Mouse (Mus musculus) layer of hippocampus, postnatal 14 days (tissue): ENCODE results near the gene Tbc1d2. TPM values are rescaled to one million over a fixed set of nuclear protein-coding genes. Genes with fewer than 3 reads are reported as not detected.
"Not testable (repeated sequence)": the region's sequence is repeated elsewhere in the genome, so short reads cannot be mapped to it uniquely, and the experiment has no call there.

ENCODE experiments used
- DNase-seq, 2 experiments: peaks; one replicate each; pipeline ENCODE4 v3.0.0; 2021 to 2022; ENCODE audit warnings: low spot score in 2 of 2, mixed read lengths in 1 of 2
- total RNA-seq, 2 experiments: library from RNA; stranded (reverse); gene quantifications; 2 replicates each; pipeline ENCODE4 v1.2.3; 2021

Tbc1d2 gene
- total RNA-seq, 2 experiments from 2014 or later: 2.8 to 4.1 TPM

GRCm38 (mm10) chr4:46602704-46603103, 47.3 kb downstream of the Tbc1d2 start:
- no peak for DNase-seq

DNA sequence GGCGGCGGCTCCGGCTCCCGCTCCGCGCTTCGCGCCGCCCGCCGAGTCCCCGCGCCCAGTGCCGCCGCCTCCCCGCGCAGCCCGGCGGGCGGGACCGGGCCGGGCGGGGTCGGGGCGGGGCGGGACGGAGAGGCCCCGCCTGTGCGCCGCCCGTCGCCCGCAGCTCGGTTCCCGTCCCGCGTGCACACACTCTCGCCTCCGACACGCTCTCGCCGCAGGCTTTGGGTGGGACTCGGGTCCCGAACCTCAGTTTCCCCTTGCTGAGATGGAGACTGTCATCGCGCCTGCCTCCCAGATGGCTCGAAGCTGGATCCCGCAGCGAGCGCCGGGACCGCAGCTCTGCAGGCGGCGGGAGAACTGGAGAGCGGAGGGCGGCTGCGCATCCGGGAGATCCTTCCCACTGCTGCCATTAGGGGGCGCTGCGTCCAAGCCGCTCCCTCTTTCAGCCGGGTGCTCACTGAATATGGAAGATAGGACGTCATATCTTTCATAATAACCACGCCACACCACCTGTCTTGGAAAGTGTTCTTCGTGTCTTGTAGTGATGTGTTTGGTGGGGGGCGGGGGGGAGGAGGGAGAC, 48.1 kb downstream of the Tbc1d2 start, which contains the start of gene Coro2a:
Gene Coro2a, minus strand, starts transcription at position 359 of the 580 bp plus-strand sequence.
- peak; percentile 88 to 89 for DNase-seq

DNA sequence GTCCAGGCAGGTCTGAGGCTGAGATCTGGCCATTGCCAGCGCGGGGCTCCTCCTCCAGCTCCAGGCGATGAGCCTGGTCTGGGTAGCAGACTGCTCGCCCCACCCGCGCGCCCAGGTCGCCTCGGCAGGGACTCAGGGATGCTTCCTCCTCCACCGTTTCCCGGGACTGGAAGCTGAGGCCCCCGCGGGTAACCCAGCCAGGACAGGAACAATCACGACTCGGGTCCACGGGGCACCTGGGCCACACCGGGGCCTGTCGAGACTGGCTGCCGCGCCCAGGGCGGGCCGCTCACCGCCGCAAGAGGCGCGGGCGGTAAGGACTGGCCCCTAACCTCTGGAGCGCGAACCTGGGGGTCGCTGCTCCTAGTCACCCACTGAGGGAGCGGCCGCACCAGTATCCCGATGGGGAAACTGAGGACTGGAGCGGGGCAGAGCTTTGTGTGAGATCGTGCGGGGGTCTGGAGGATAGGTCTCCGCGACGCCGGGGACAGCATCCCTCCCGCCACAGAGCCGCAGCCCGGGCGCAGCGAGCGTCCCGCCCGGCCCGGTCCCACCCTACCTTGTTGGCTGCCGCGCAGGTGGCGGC, 48.7 kb downstream of the Tbc1d2 start:
- peak in 1 of 2 experiments; percentile 35 for DNase-seq

GRCm38 (mm10) chr4:46600473-46601257, 49.3 kb downstream of the Tbc1d2 start:
- no peak for DNase-seq

- DNase-seq: not testable (repeated sequence)
These were observed 50.4 kb downstream of the Tbc1d2 start for GRCm38 (mm10) chr4:46599609-46600008.

DNA sequence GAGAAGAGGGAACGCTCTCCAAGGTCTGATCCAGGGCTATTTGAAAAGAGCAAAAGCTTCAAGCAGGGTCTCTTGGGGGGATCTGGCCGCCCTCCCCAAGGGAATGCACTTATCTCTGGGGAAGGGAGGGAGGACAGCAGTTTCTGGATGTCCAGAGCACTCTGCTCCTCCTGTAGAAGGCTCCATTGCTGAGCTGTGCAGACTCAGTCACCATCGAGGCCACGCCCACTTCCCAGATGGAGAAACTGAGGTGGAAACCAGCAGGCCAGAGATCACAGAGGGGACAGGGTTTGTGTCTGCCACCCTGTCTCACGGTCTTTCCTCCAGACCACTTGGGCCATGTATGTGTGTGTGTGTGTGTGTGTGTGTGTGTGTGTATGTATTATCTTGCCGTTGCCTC, 51.0 kb downstream of the Tbc1d2 start:
- no peak for DNase-seq

DNA sequence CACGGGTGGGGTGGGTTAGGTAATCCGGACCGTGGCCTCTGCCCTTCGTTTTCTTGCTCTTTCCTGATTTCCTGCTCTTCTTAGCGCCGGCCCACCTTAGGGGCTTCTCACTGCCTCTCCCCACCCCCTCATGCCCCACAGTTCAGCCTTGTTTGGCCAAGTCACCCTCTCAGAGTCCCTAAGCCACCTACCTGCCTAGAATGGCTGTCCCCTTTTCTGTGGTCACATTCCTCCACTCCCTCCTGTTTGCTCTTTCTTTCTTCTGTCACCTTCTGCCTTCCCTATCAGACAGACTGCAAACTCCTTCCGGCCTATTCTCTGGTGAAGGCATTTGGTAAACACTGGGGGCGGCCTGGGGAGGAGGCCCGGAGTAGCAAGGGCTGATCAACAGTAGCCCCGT, 51.9 kb downstream of the Tbc1d2 start:
- no peak for DNase-seq

DNA sequence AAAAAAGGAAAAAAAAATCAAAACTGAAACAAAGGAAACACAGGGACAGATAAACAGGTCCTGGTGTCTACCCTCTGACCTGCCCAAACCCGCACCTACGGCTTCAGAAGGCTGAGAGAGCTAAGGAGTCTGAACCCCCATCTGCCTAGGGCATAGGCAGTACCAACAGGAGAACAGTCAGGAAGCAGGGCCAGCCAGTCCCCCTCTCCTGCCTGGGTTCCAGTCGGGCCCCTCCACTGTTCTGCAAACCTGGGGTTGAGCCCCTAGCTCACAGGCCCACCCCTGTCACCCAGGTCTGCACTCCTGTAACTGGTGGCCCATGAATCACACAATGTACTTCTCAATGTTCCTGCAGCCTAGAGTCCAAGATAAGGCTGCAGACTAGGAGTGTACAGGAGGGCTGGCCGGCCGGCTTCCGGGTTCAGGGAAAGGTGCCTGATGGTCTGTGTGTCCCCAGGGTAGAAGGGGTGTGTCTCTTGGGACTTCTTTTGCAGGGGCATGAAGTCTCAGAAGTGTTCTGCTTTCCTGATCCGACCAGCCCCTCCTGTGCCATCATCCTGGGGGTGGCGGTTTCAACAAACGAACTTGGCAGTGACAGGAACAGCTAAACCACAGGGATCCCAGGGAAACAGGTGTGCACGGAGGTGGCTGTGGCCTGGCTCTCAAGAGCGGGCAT, 52.6 kb downstream of the Tbc1d2 start:
- DNase-seq: no peak

DNA sequence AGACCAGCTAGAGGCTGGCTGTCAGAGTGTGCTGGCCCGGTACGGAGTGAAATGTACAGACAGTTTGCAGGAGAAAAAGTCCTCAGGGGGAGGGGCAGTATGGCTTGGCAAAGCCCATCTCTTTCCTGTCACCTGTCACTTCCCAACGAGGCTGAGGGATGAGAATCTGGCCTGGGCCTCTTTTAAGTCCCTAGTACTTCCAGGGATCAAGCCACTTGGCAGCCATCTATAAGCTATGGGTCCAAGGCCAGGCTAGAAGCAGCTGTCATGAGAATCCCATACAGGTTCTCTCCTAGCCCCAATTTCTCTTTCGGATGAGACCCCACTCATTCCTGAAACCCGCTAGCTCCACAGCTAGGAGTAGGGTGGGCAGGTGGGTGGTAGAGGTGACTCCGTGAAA, 53.6 kb downstream of the Tbc1d2 start:
- DNase-seq: no peak

- no peak for DNase-seq
These were observed 55.9 kb downstream of the Tbc1d2 start for GRCm38 (mm10) chr4:46594131-46594530.

GRCm38 (mm10) chr4:46593472-46593871, 56.5 kb downstream of the Tbc1d2 start:
- no peak for DNase-seq

DNA sequence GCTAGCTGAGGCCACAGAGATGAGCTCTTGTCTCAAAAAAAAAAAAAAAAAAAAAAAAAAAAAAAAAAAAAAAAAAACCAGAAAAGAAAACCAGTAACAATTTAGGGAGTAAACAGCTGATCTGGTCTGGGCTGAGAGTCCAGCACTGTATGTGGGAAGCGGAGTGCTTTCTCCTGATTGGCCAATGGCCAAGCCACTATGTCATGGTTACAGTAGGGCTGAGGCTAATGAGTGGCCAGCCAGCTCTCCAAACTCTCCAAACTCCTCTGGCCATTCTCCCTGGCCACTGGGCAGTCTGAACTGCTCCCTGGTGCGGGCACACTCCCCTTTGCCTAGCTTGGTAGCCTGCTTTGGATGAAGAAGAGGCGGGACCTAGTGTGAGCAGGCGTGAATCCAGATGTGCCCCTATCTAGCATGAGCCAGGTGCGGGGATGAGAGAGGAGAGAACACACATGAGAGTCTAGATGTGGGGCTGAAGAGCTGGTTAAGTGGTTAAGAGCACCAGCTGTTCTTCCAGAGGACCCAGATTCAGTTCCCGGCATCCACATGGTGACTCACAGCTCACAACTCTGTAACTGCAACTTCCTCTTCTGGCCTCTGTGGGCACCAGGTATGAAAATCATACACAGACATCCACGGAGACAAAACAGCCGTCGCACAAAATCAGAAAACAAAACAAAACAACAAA, 58.0 kb downstream of the Tbc1d2 start:
- no peak for DNase-seq

- DNase-seq: no peak
These were observed 59.2 kb downstream of the Tbc1d2 start for GRCm38 (mm10) chr4:46590810-46591209.

DNA sequence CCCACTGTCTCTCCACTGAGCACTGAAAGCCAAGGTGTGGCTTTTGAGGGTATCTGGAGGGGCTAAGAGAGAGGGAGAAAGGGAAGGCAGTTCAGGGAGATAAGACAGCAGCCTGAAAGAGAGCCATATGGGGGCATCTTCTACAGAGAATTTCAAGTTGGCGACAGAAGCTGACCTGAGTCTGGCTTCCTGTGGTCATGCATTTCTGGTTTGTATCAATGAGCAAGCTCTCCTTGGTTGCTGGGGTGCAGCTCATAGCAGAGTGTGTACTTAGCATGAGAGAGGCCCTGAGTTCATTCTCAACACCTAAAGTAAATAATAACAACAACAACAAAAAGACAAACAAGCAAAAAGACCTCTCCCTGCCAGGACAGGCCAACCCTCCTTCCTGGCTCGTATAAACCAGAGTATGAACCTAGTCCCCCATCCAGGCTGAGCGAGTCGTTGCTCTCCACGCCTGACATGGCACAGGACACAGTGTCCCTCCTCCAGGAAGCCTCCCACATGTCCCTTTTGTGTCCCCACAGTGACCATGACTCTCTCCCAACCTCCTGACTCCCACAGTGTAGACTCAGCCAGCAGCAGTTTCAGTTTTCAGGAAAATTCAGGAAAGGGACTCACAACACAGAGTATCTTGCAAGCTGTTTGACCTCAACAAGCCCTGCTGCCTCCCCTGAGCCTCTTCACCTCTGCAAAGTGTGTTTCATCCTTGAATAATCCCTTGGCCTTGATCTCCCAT, 59.9 kb downstream of the Tbc1d2 start:
- no peak for DNase-seq

DNA sequence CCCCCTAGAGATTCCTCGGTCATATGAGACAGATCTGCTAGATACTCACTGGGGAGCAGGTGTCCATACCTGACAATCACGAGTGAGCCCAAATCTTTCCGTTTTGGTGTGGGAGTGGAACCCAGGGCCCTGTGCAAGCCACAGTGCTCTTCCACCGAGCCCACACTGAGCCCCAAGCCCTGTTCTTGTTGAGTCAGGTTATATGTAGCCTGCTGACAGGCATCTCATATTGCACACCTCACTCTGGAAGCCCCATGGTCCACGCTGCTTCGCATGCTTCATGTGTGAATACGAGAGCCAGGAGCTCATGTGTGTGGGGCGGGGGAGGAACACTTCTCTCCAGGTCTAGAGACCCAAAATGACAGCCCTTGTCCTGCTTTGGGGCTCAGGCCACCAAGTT, 60.9 kb downstream of the Tbc1d2 start:
- no peak for DNase-seq

DNA sequence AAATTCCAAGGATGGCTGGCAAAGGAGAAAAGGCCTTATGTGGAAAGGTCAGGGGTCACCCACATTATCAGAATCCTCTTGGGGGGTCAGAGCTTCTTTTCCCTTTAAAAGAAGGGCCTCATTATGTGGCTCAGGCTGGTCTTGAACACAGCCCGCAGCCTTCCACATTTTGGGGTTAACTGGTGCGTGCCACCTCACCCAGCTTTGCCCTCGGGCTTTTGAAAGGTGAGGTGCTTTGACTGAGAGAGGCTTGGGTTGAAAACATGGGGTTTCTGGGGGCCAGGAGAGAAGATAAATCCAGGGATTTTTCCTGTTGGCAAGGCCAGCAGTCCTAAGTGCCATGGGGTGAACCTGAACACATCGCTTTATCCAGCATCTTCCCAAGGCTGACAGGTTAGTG, 63.5 kb downstream of the Tbc1d2 start:
- no peak for DNase-seq

DNA sequence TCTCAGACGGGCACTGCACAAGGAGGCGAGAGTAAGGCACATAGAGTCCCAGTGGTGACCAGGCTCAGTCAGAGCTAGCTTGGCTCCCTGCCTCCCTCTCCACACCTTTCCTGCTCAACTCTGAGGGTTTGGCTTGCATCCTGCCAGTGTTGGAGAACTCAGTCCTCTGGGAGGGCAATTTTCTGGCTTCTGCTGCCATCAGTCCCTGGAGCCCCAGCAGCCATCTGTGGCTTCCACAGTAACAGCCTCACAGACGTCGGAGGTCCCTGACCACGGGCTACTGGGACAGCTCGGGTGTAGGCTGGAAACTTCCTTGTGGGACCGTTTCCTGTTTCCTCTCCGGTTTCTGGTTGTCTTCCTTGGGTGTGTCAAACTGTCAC, 64.2 kb downstream of the Tbc1d2 start:
- DNase-seq: no peak

- no peak for DNase-seq
These were observed 64.8 kb downstream of the Tbc1d2 start for GRCm38 (mm10) chr4:46585041-46585810.

DNA sequence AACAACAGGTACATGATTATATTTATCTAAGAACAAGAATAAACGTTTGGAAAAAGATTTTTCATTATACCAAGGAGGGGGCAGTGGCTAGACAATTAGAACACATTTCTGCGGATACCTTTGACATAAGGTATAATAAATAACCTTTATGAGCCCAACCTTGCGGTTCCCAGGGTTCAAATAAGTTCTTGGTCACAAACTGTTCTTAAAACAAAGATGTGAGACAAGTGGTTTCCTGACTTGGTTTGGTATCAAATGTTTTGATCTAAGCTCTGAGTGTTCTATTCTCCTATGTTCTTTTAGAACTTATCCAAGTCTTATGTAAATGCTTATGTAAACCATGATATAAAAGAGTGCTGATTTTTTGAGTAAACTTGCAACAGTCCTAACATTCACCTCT, 65.5 kb downstream of the Tbc1d2 start:
- DNase-seq: not testable (repeated sequence)

DNA sequence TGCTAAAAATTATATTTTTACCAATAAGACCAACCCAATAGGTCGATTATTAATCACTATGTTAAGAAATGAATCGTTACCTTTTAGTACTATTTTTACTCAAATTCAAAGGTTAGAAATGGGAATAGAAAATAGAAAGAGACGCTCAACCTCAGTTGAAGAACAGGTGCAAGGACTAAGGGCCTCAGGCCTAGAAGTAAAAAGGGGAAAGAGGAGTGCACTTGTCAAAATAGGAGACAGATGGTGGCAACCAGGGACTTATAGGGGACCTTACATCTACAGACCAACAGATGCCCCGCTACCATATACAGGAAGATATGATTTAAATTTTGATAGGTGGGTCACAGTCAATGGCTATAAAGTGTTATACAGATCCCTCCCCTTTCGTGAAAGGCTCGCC, 65.9 kb downstream of the Tbc1d2 start:
- not testable (repeated sequence) for DNase-seq
